Mouse (Mus musculus) adipocyte (in vitro differentiated cells): ENCODE measurements around the gene Cer1.

Experiments used
- DNase-seq: peaks from one replicate; pipeline ENCODE4 v3.0.0-alpha.2; 2016; ENCODE audit warnings: low spot score

Cer1 gene

GRCm38 (mm10) chr4:82874791-82875190 lies 10.2 kb downstream of the Cer1 start:
- DNase-seq, result no peak

DNA sequence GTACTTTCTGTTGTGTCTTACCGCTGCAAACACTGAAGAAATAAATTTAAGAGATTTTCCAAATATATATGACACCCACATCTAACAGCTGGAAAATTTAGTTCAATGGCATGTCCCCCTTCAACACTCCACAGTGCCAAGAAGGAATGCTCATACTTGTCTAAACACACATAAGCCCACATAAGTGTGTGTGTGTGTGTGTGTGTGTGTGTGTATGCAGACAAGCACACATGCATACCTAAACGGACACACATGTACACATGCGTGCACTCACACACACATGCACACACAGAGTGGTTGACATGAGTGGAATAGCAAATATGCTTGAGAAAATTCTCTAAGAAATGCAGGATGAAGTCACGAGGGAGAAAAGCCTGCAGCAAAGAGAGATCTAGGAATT lies 12.4 kb downstream of the Cer1 start:
- DNase-seq, result no peak

DNA sequence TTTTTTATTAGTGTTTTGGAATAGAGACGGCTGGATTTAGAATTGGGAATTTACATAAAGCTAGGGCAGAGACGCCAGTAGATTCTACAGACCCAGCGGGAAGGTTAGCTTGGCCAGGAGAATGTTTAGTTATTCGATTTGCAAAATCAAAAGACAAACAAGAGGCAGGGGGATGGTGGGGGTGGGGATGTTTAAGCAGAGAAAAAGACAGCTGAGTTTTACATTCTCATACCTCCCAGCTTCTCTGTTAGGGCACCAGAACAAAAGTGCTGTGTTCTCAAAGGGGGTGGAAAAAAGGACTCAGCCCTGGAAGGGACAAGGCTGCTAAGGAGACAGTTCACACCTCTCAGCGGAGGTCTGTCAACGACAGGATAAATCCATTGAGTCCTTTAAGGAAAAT lies 12.8 kb downstream of the Cer1 start:
- no peak for DNase-seq

- DNase-seq, result no peak
Observed at GRCm38 (mm10) chr4:82870931-82871330, 14.0 kb downstream of the Cer1 start.

DNA sequence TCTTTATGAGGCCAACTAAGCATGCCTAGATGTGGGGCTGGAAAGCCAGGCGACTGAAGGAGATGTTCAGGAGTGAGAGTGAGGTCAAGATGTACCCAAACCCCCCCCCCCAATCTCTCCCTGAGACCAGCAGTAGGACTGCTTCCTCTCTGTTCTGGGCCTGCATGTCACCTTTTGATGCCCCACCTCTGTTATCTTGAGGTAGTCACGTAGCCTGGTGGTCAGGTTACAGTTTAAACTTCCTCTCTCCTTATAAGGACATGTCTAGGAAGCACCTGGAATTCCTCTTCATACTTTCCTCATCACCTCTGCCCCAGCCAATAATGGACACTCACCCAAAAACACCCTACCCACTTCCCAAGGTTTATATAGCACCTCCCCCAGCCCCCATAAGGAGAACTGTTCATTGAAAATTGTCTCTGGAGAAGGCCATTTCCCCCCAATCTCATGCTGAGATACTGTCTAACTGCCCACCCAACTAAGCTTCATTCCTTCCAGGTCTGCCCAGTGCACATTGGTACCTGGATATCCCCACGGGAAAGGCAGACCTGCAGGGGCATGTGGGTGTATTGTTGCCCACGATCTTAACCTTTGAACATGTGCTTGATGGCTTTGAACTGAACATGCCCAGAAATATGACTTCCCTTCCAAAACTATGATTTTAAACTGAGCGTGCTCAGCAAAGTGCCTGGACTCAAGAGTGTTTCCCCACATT lies 17.1 kb downstream of the Cer1 start:
- DNase-seq, result no peak

DNA sequence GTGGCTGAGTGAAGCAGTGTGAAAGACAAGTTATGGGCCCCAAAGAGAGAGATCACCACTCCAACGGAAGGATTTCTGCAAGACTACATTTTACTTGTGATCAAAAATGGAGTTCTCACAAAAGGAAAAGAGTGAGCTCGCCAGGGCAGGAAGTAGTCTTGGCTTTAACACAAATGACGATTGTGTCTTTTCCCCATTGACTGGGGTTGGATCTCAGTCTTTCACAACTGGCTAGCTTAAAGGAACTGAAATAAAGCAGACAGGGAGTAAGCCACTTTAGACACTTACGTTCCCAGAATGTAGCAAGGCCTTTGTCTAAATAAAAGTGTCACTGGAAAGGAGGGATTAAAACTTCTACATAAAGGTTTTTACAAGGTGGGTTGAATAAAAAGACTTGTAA lies 17.8 kb downstream of the Cer1 start:
- DNase-seq, result no peak

DNA sequence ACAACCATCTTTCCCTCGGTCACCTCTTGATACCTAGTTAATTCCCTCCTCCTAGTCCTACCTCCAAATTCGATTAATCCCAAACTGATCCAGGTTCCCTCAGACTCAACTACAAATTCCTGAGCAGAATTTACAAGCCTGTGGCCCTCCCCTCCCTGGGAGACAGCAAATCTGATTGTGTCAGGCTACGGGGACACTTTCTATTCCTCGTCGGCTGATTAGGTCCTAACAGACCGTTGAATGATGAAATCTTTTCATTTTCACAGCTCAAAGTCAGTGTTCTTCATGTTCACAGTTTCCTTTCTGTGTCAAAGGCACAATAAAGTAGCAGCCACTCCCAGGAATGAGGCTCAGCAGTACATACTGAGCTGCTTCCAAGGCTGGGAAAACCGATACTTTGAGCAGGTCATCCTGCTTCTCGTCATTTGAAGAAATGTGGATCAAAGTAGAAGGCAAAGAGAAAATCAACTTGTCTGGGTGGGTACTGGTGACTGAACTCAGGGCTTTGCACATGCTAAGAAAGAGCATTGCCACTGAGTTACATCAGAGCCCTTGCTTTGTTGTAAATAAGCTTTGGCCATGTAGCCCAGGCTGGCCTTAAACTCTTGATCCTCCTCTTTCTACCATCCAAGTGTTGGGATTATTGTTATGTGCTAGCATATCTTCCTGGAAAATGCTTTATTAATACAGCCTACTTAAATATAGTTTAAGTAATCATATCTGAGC lies 19.8 kb downstream of the Cer1 start:
- no peak for DNase-seq

DNA sequence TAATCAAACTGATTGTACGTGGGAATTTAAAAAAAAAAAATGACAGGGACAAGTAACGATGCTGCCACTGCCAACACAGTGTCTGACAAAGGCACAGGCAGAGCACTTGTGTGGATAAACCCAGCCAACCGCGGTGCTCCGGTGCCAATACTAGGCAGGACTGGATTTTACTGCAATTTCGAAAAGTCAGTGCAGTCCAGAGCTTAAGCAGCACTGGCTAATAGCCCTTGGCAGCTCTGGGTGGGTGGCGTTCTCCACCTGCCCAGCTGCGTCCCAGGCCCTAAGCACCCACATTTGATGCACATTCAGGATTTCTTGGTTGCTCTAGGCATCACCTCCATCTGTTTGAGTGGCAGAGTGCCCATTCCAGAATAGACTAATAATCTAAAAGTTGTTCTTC lies 21.6 kb downstream of the Cer1 start:
- DNase-seq, result no peak

DNA sequence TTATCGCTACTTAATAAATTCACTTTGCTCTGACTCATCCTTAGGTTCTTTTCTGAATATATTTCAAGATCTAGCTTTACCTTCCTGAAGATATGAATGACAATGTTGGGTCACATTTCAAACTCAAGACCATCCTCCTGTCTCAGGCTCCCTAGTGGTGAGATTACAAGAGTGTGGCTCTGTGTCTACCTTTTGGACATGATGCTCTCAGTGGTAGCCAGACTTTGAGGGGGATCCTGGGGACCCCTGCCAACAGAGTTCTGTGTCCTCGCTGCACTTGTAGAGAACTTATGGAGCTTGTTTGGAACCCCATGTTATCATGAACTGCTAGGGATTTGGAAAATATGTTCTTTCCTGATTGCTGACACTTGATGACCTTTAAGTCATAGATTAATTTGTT lies 23.5 kb downstream of the Cer1 start:
- no peak for DNase-seq

- no peak for DNase-seq
Observed at GRCm38 (mm10) chr4:82860566-82860965, 24.4 kb downstream of the Cer1 start.

DNA sequence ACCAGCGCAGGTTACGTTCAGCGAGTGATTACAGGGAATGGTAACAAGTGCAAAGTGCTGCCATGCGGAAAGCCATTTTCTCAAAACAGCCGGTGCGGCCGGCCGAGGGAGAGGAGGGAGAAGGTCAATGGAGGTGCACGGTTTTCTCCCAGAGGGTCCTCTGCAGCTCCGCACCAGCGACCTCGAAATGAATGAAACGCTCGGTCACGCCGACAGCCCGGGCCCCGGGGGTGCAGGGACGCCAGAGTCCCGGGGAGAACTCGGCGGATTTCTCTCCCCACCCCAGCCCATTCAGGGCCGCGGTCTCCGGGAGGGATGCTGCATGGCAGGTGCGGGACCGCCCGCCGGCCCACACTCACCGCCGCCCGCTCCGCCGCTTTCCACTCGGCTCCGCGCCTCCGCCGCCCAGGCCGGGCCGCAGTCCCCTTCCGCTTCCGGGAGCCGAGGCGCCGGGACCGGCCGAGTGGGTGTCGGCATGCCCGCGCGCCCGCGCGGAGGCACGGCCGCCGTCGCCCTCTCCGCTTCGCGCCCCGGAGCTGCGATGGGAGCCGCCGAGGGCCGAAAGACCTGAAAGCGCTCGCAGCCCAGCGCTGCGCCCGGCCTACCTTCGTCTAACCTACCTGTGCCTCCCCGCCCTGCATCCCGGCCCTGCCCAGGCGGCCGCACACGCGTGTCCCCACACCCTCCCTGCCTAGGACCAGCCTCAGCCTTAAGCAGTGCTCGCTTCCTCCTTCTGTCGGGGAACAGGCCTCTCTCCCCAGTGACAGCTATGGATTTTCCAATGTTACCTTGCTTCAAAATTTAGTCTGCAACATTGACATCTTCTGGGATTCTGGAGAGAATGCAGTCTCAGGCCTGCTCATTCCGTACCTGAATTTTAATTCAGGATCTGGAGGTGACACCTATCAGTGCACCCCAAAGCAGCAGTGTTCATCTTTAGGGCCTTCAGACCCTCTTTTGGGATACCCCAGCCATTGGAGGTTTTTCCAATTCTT lies 25.5 kb downstream of the Cer1 start, which contains the start of gene Zdhhc21:
Gene Zdhhc21, minus strand, starts transcription at position 828 of the 995 bp plus-strand sequence.
- DNase-seq, result peak; percentile 37

DNA sequence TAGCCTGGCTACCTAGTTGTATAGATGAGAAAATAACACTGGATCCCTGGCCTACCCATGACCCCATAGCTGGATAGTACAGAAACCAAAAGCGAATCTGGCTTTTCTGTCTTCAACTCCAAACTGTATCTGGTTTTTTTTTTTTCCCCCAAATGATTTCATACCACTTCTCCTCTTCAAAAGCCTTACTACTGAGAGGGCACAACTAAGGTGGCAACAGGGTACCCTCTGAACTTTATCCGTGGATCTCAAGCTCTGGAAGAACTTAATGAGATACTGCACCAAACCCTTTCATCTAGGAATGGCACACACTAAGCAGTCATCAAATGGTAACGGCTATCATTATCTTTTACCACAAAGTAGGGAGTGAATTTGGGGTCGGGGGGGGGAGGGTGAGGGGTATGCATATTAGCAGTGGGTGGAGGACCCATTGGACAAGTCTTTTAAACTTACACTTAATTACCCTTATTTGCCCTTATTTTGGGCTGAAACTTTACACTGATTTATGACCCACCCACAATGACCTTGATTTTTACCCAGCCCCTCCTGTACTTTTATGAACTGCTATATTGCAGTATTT lies 26.4 kb downstream of the Cer1 start:
- no peak for DNase-seq

DNA sequence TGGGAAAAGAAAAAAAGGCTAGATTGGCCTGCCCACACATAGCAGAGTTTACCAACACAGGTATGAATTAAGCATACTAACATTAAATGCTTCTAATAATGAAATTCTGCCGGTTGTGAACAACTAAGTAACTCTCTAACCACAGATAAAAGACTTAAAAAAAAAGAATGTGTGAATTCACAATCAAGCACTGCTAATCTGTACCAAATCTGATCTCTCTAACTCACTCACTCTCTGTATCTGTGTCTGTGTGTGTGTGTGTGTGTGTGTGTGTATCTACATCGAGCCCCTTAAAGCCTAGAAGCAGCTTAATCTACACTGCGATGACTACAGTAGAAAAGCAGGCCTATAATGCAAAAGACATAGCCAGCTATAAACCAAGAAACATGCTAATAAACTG lies 28.0 kb downstream of the Cer1 start:
- DNase-seq, result no peak

DNA sequence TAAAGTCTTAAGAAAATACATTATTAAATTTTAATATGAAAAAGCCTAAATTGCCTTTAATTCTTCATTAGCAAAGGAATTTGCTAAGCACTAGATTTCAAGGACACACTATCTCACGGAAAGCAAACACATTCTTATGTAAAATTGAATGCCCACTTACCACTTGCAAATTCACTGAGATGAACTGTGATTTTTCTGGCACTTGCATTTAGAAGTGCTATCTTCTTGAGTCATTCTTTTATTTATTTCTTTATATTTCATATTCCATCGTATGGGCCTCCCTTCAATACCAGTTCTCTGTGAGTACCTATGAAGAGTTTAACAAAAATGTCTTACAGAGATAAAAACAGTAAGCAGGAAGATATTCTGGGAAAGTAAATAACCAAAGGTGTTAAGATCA lies 31.1 kb downstream of the Cer1 start:
- DNase-seq, result no peak

GRCm38 (mm10) chr4:82848552-82849234 lies 36.3 kb downstream of the Cer1 start:
- peak; percentile 14 for DNase-seq

GRCm38 (mm10) chr4:82837526-82838240 lies 47.3 kb downstream of the Cer1 start:
- DNase-seq, result no peak
